Mouse (Mus musculus): ENCODE results near the gene Ddx55.

GRCm38 (mm10) chr5:124582515-124582914 is 29.9 kb downstream of the Ddx55 start:
- no peak for TF ChIP-seq CEBPB (IDR thresholded peaks at IDR 0.05; ENCODE audit: low read depth)
- no peak for TF ChIP-seq CTCF (IDR thresholded peaks at IDR 0.05; ENCODE audit: control insufficient read depth, insufficient read depth, insufficient read length)
- TF ChIP-seq USF1 (IDR thresholded peaks at IDR 0.05; ENCODE audit: low read depth): no peak
- TF ChIP-seq MAX (IDR thresholded peaks at IDR 0.05): no peak
- TF ChIP-seq MYOG (IDR thresholded peaks at IDR 0.05; ENCODE audit: control insufficient read depth, extremely low read depth, insufficient read length): no peak
- no peak for TF ChIP-seq MYOD1 (IDR thresholded peaks at IDR 0.05; ENCODE audit: control insufficient read depth, insufficient read length, low read depth)

Measured in C2C12 (cell line).